Mouse (Mus musculus) ES-Bruce4 (cell line): ENCODE measurements around the gene Dysf.

Experiments
- CTCF ChIP-seq: IDR thresholded peaks from one replicate; pipeline ENCODE4 v1.8.1; 2011; ENCODE audit warnings: low read depth, low read length
- EP300 ChIP-seq: IDR thresholded peaks from 2 replicates; pipeline ENCODE4 v1.6.1; 2011; ENCODE audit warnings: low read depth, low read length; ENCODE audit not compliant: insufficient read depth
- POLR2A ChIP-seq: IDR thresholded peaks from one replicate; pipeline ENCODE4 v1.8.1; 2011; ENCODE audit warnings: low read length; ENCODE audit not compliant: insufficient read depth

DNA sequence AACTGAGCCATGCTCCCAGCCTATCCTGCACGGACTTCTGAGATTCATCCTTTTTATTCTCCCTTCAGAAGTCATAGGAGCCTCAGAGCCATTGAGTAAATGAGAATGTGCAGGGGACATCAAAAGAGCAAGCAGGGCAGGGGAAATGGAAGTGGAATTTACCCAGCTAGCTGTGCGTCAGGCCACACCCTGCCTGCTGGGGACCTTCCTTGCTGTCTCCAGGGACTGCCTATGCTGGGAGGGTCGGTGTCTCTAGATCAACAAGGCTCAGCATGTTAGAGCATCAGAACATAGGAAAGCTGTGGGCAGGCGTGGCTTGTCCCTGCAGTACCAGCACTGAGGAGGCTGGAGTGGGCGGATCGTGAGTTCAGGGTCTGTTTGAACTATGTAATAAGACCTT is 42.6 kb downstream of the Dysf start:
- TF ChIP-seq EP300 (peak; percentile 95), CTCF (no peak), POLR2A (no peak)
